Mouse (Mus musculus): ENCODE measurements around the gene Hoxd13. TPM values are rescaled to one million over a fixed set of nuclear protein-coding genes. Genes with fewer than 3 reads are reported as not detected.

Gene Hoxd13
- polyA plus RNA-seq, 1 experiment from 2014 or later: 32.3 TPM

DNA sequence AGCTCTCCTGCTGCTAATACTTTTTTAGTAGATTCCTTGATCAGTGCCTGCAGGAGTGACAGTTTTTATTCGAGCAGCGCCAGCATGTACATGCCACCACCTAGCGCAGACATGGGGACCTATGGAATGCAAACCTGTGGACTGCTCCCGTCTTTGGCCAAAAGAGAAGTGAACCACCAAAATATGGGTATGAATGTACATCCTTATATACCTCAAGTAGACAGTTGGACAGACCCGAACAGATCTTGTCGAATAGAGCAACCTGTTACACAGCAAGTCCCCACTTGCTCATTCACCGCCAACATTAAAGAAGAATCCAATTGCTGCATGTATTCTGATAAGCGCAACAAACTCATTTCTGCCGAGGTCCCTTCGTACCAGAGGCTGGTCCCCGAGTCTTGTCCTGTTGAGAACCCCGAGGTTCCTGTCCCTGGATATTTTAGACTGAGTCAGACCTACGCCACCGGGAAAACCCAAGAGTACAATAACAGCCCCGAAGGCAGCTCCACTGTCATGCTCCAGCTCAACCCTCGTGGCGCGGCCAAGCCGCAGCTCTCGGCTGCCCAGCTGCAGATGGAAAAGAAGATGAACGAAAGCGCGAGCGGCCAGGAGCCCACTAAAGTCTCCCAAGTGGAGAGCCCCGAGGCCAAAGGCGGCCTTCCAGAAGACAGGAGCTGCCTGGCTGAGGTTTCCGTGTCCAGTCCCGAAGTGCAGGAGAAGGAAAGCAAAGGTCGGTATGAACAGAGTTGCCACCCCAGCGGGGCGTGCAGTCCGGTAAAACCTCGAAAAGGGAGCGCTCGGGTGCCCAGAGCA, 24.1 kb downstream of the Hoxd13 start:
- no peaks in the 10 kb centered on the region; the same call in 1 of the 2 replicates for H3K36me3 ChIP-seq
- peak overlapping the region; percentile 52 for H3K9ac ChIP-seq
- 7% methylated on average over 35 of the region's 35 CpGs for WGBS
- H3K4me1 ChIP-seq: peaks cover 40% of the 10 kb centered on the region
- peak overlapping the region; percentile 62 for H3K4me2 ChIP-seq
- peaks cover 80% of the 10 kb centered on the region for H3K27me3 ChIP-seq
- H3K4me3 ChIP-seq: peak overlapping the region; percentile 44
- H3K9me3 ChIP-seq: no peaks in the 10 kb centered on the region
- H3K27ac ChIP-seq: peak overlapping the region; percentile 86
- ATAC-seq (ENCODE audit: insufficient number of reproducible peaks, low FRiP score, low TSS enrichment, low read depth): no peak

DNA sequence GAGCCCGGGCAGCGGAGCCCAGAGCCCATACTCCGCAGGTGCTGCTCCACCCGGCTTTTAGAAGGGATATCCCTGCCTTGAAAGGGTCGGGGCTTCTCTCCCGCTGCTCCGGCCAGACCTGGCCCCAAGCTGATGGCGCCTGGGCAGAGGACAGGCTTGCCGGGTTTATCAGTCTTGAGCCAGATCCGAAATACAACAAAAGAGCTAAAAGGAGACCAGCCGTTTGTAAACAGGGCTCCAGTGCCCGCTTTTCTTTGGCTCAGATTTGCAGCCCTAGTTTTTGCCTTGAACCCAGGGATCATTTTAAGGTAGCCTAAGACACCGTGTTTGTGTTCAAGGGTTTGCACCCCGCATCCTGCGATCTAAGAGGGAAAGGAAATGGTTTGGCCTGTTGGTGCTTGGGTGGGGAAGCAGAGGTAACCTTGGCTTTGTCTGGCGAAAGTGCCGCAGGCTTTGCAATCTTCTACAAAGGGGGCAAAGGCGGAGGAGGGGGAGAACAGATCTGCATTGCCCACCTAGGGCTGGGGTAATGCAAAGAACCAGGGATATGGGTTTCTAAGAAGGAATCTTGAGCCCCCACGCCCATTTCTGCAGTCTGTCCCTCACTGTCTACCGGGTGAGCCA, 24.8 kb downstream of the Hoxd13 start:
- Histone ChIP-seq H3K27ac (peak overlapping the region; percentile 86), H3K4me1 (peaks cover 41% of the 10 kb centered on the region)

DNA sequence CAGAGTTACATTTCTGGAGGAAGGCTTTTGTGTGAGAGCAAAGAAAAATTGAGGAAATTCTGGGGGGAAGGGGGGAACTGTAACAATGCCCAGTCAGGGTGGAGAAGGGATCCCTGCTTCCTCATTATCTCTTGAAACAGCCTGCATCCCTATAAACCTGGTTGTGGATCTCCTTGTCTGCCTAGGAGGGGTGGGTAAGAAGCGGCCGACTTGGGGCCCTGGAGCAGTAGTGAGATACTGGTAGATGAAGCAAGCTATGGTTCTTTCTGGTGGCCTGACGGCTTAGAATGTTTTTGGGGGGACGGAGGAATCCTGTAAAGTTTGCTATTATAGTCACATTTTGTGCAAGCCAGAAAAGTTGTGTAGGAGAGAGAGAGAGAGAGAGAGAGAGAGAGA, 25.3 kb downstream of the Hoxd13 start:
- peaks cover 46% of the 10 kb centered on the region for H3K4me1 ChIP-seq
- peak overlapping the region; percentile 44 for H3K4me3 ChIP-seq
- peaks cover 79% of the 10 kb centered on the region for H3K27me3 ChIP-seq
- H3K9ac ChIP-seq: peak overlapping the region; percentile 52; the same call in 1 of the 2 replicates
- H3K4me2 ChIP-seq: peak overlapping the region; percentile 62
- 33% methylated on average over 4 of the region's 4 CpGs for WGBS
- no peaks in the 10 kb centered on the region; the same call in 1 of the 2 replicates for H3K36me3 ChIP-seq
- ATAC-seq (ENCODE audit: insufficient number of reproducible peaks, low FRiP score, low TSS enrichment, low read depth): no peak
- H3K9me3 ChIP-seq: no peaks in the 10 kb centered on the region
- H3K27ac ChIP-seq: peak overlapping the region; percentile 86

More for the DNA sequence above, 24.8 kb downstream of the Hoxd13 start:
- peaks cover 77% of the 10 kb centered on the region for H3K27me3 ChIP-seq
- H3K9me3 ChIP-seq: no peaks in the 10 kb centered on the region
- no peak for ATAC-seq (ENCODE audit: insufficient number of reproducible peaks, low FRiP score, low TSS enrichment, low read depth)
- 15% methylated on average over 20 of the region's 20 CpGs for whole genome bisulfite sequencing
- no peaks in the 10 kb centered on the region; the same call in 1 of the 2 replicates for H3K36me3 ChIP-seq
- peak overlapping the region; percentile 62 for H3K4me2 ChIP-seq
- H3K9ac ChIP-seq: peak overlapping the region; percentile 52
- H3K4me3 ChIP-seq: peak overlapping the region; percentile 44

DNA sequence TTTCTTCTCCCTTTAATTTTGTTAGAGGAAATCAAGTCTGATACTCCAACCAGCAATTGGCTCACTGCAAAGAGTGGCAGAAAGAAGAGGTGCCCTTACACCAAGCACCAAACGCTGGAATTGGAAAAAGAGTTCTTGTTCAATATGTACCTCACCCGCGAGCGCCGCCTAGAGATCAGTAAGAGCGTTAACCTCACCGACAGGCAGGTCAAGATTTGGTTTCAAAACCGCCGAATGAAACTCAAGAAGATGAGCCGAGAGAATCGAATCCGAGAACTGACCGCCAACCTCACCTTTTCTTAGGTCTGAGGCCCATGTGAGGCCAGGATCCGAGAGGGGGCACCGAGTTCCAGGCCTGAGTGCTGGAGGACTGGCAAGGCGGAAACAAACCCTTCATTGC, 26.0 kb downstream of the Hoxd13 start:
- Histone ChIP-seq H3K9ac (no peak overlapping the region), H3K4me1 (peaks cover 52% of the 10 kb centered on the region), H3K27me3 (peaks cover 80% of the 10 kb centered on the region), H3K27ac (0 out of 2 replicates have a peak overlapping the region, but pooled peaks have one; percentile 86), H3K4me2 (peak overlapping the region; percentile 62), H3K36me3 (no peaks in the 10 kb centered on the region; the same call in 1 of the 2 replicates), H3K4me3 (peak overlapping the region; percentile 44), H3K9me3 (no peaks in the 10 kb centered on the region)
- WGBS: 13% methylated on average over 16 of the region's 16 CpGs
- ATAC-seq (ENCODE audit: insufficient number of reproducible peaks, low FRiP score, low TSS enrichment, low read depth): no peak

DNA sequence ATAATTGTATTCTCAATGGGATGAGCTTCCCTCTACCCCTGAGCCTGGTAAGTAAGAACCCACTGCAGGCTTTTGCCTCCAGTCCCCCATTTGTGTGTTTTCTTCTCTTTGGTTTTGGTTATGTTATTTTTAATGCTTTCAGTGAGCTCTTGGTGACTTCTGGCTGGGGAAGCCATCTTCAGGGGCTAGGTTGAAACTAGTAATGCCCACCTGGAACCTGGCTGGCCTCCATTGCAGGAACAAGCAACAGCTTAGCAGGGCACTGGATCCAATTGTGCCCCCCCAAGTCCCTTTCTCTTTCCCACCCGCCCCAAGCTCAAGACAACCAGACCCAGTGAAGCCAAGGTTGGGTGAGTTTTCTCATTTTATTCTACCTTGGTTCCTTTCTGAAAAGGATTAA, 27.3 kb downstream of the Hoxd13 start:
- no peak overlapping the region for H3K4me3 ChIP-seq
- no peak overlapping the region for H3K27ac ChIP-seq
- no peaks in the 10 kb centered on the region for H3K9me3 ChIP-seq
- peaks cover 60% of the 10 kb centered on the region for H3K4me1 ChIP-seq
- no peak overlapping the region for H3K4me2 ChIP-seq
- H3K27me3 ChIP-seq: peaks cover 84% of the 10 kb centered on the region
- H3K36me3 ChIP-seq: peaks cover 4% of the 10 kb centered on the region; the same call in 1 of the 2 replicates
- 36% methylated on average over 1 of the region's 1 CpGs for WGBS
- H3K9ac ChIP-seq: no peak overlapping the region
- ATAC-seq (ENCODE audit: insufficient number of reproducible peaks, low FRiP score, low TSS enrichment, low read depth): no peak

DNA sequence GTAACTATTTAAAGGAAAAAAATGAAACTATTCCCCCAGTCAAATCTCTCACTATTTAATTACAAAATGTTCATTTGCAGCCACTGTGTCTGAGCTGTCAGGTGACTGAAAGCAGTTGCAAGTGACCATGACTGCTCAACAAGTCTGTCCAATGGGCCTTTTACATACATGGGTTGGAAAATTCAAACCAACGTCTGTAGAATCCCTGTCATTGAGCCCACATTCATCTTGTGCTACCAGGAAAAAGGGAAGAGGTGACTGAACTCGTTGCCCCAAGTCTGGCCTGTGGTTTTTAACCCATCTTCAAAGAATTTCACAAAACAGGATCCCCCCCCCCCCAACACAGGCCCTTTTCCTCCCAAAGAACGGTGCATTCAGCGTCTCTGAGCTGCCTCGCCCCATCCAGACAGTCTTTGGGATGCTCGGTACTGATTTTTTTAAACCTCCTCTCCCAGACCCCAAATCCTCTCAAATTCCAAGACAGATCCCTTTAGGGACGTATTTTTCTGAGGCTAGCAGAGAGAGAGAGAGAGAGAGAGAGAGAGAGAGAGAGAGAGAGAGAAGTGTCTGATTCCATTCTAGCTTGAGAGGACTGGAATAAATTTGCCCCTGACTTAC, 27.8 kb downstream of the Hoxd13 start:
- Histone ChIP-seq H3K27ac (peak overlapping the region; percentile 78), H3K27me3 (peaks cover 88% of the 10 kb centered on the region)

DNA sequence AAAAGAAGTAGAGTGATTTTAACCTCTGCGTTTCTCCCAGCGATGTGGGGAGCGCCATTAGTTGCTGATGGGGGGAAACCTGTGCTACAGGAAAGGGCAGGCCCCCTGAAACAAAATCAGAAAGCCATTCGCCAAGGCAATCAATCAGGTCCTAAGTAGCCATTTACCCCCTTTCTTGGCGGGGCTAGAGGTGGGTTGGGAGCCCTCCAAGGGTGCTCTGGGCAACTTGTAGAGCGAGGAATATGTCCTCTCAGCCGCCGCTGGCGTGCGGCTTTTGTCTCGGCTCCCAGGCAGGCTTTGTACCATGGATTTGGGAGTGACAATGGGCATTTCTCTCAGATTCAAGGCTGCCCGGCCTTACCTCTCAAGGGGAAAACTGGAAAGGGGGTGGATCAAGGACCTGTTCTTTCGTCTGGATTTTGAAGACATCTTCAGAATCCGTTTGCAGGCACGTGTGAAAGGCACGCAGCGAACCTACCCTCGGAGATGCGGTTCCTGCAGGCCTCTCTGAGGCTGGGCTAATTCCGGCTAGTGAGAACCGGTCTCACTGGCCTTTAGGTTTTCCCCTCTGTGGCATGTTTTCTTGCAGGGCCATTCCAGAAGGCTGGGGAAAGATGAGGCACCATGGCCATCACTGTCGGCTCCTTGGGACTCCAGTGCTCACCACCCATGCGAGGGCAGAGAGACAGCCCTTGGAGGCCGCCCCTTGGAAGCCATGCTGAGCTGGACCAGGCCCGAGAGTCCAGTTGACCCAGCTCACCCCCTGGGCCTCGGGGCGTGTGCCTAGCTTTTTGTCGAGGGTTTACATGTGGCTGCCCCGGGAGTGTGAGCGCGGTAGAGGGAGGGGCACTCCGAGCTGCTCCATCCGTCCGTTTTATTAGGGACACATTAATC, 28.6 kb downstream of the Hoxd13 start:
- Histone ChIP-seq H3K9me3 (no peaks in the 10 kb centered on the region), H3K4me3 (peak overlapping the region; percentile 48; the same call in 1 of the 2 replicates), H3K9ac (no peak overlapping the region; the same call in 1 of the 2 replicates), H3K4me2 (peak overlapping the region; percentile 61), H3K36me3 (peaks cover 4% of the 10 kb centered on the region; the same call in 1 of the 2 replicates), H3K4me1 (peaks cover 58% of the 10 kb centered on the region), H3K27ac (peak overlapping the region; percentile 78), H3K27me3 (peaks cover 85% of the 10 kb centered on the region)
- no peak for ATAC-seq (ENCODE audit: insufficient number of reproducible peaks, low FRiP score, low TSS enrichment, low read depth)
- 22% methylated on average over 34 of the region's 34 CpGs for WGBS

More for the DNA sequence above, 27.8 kb downstream of the Hoxd13 start:
- ATAC-seq (ENCODE audit: insufficient number of reproducible peaks, low FRiP score, low TSS enrichment, low read depth): no peak
- Histone ChIP-seq H3K9ac (no peak overlapping the region), H3K9me3 (no peaks in the 10 kb centered on the region), H3K36me3 (peaks cover 4% of the 10 kb centered on the region; the same call in 1 of the 2 replicates), H3K4me1 (peaks cover 65% of the 10 kb centered on the region), H3K4me2 (0 out of 2 replicates have a peak overlapping the region, but pooled peaks have one; percentile 15), H3K4me3 (0 out of 2 replicates have a peak overlapping the region, but pooled peaks have one; percentile 48)
- WGBS: 34% methylated on average over 7 of the region's 7 CpGs

DNA sequence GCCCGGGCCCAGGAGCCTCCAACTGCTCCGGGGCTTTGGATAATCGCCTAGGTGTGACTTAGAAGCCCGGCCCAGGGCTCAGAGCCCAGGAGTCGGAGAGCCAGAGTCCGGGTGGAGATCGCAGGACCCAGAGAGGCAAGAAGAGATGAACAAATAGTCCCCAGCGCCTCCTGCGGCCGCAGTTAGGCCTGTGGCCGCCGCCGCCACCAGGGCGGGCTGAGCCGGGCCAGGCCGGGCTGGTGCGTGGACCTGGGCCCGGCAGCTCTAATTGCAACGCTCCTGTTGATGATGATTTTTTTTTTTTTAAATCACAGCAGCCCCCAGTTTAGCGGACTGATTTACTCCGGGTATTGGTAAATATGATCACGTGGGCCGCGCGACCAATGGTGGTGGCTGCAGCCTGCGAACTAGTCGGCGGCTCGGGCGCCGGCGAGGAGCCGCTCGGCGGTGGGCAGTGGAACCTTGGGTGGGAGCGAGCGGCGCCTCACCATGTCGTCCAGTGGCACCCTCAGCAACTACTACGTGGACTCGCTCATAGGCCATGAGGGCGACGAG, 29.5 kb downstream of the Hoxd13 start, which contains the start of gene Hoxd9:
TSS of gene Hoxd9 (plus strand) at position 161 of the 555 bp plus-strand sequence.
- Histone ChIP-seq H3K27me3 (peaks cover 81% of the 10 kb centered on the region), H3K27ac (peak within 1 kb of the TSS; percentile 78), H3K36me3 (peaks cover 4% of the 10 kb centered on the region; the same call in 1 of the 2 replicates), H3K9ac (peak within 1 kb of the TSS; percentile 47), H3K4me1 (peaks cover 50% of the 10 kb centered on the region), H3K9me3 (no peaks in the 10 kb centered on the region), H3K4me2 (peak within 1 kb of the TSS; percentile 61), H3K4me3 (peak within 1 kb of the TSS; percentile 48)
- 0 out of 2 replicates have a peak, but pooled peaks have one; percentile 31 for ATAC-seq (ENCODE audit: insufficient number of reproducible peaks, low FRiP score, low TSS enrichment, low read depth)
- 2% methylated on average over 43 of the region's 43 CpGs for WGBS

DNA sequence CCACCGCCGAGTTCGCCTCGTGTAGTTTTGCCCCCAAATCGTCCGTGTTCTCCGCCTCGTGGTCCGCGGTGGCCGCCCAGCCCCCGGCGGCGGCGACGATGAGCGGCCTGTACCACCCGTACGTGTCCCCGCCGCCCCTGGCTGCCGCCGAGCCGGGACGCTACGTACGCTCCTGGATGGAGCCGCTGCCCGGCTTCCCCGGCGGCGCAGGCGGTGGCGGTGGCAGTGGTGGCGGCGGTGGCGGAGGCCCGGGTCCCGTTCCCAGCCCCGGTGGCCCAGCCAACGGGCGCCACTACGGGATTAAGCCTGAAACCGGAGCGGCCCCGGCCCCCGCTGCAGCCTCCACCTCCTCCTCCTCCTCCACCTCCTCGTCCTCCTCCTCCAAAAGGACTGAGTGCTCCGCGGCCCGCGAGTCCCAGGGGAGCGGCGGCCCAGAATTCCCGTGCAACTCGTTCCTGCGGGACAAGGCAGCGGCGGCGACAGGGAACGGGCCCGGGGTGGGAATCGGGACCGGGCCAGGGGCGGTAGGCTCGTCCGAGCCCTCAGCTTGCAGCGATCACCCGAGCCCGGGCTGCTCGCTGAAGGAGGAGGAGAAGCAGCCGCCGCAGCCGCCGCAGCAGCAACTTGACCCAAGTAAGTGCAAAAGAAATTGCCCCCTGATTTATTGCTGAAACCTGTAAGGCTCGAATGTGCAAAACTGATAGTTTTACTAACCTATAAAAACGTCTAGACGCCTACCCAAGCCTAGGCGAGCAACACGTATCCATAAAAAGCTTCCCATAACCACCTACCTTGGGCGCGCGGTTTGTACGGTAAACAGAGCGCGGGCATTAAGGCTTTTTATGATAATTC, 30.3 kb downstream of the Hoxd13 start:
- Histone ChIP-seq H3K4me1 (peaks cover 42% of the 10 kb centered on the region), H3K27me3 (peaks cover 80% of the 10 kb centered on the region), H3K27ac (peak overlapping the region; percentile 78), H3K36me3 (peaks cover 4% of the 10 kb centered on the region; the same call in 1 of the 2 replicates), H3K9me3 (no peaks in the 10 kb centered on the region), H3K4me3 (peak overlapping the region; percentile 48), H3K9ac (peak overlapping the region; percentile 47), H3K4me2 (peak overlapping the region; percentile 61)
- 3% methylated on average over 83 of the region's 86 CpGs for WGBS
- ATAC-seq (ENCODE audit: insufficient number of reproducible peaks, low FRiP score, low TSS enrichment, low read depth): peak; percentile 35; the same call in 1 of the 2 replicates

DNA sequence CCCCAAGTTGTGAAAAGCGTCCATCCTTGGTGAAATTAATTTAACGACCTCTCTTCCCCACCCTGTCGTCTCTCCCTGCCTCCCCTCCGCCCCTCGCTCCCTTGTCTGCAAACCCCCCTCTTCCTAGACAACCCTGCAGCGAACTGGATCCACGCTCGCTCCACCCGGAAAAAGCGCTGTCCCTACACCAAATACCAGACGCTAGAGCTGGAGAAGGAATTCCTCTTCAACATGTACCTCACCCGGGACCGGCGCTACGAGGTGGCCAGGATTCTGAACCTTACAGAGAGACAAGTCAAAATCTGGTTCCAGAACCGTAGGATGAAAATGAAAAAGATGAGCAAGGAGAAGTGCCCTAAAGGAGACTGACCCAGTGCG, 30.9 kb downstream of the Hoxd13 start:
- H3K27me3 ChIP-seq: peaks cover 82% of the 10 kb centered on the region
- H3K36me3 ChIP-seq: peaks cover 4% of the 10 kb centered on the region; the same call in 1 of the 2 replicates
- peak overlapping the region; percentile 61 for H3K4me2 ChIP-seq
- H3K9ac ChIP-seq: peak overlapping the region; percentile 47; the same call in 1 of the 2 replicates
- peak overlapping the region; percentile 48 for H3K4me3 ChIP-seq
- ATAC-seq (ENCODE audit: insufficient number of reproducible peaks, low FRiP score, low TSS enrichment, low read depth): no peak
- 9% methylated on average over 17 of the region's 17 CpGs for WGBS
- H3K4me1 ChIP-seq: peaks cover 46% of the 10 kb centered on the region
- H3K9me3 ChIP-seq: no peaks in the 10 kb centered on the region
- peak overlapping the region; percentile 78; the same call in 1 of the 2 replicates for H3K27ac ChIP-seq

Data from limb, embryonic 15.5 days (tissue).